Mouse (Mus musculus) liver, adult 2 months (tissue): ENCODE data around the gene Hic1. TPM values are rescaled to one million over a fixed set of nuclear protein-coding genes. Genes with fewer than 3 reads are reported as not detected.

Experiments used
- DNase-seq: peaks from one replicate; pipeline ENCODE4 v3.0.0-alpha.2; 2011; ENCODE audit warnings: low read depth, low spot score; ENCODE audit errors: extremely low read depth
- H3K27ac ChIP-seq: fragments of 200-500 bp; replicated peaks from 2 replicates; pipeline ENCODE4 v1.5.1; 2012; ENCODE audit warnings: low read depth, mild to moderate bottlenecking, control low read depth, inconsistent platforms, low read length; ENCODE audit not compliant: insufficient read depth
- H3K27me3 ChIP-seq: fragments of 200-500 bp; 2 replicates; pipeline ENCODE4 v1.6.1; 2012; ENCODE audit warnings: mild to moderate bottlenecking, moderate library complexity, low read length, inconsistent platforms; ENCODE audit not compliant: control insufficient read depth, insufficient read depth
- H3K36me3 ChIP-seq: fragments of 200-500 bp; 2 replicates; pipeline ENCODE4 v1.6.1; 2012; ENCODE audit warnings: low read length, inconsistent platforms; ENCODE audit not compliant: control insufficient read depth, insufficient read depth
- H3K4me1 ChIP-seq: fragments of 200-500 bp; 2 replicates; pipeline ENCODE4 v1.6.1; 2011; ENCODE audit warnings: low read length; ENCODE audit not compliant: control insufficient read depth, insufficient read depth
- H3K4me3 ChIP-seq: fragments of 200-500 bp; 2 replicates; pipeline ENCODE4 v1.5.1; 2011; ENCODE audit warnings: low read depth, mild to moderate bottlenecking, control low read depth, low read length, moderate library complexity; ENCODE audit not compliant: insufficient read depth
- H3K79me2 ChIP-seq: fragments of 200-500 bp; 2 replicates; pipeline ENCODE4 v1.6.1; 2012; ENCODE audit warnings: inconsistent platforms, mild to moderate bottlenecking, low read length, moderate library complexity; ENCODE audit not compliant: control insufficient read depth, insufficient read depth
- H3K9ac ChIP-seq: fragments of 200-500 bp; 2 replicates; pipeline ENCODE4 v1.6.1; 2012; ENCODE audit warnings: low read depth, mild to moderate bottlenecking, control low read depth, inconsistent platforms, low read length
- CTCF ChIP-seq: fragments of 200-500 bp; IDR thresholded peaks from 2 replicates; pipeline ENCODE4 v1.5.1; 2011; ENCODE audit warnings: low read depth, low read length, control low read depth
- POLR2A ChIP-seq: fragments of 200-500 bp; IDR thresholded peaks from 2 replicates; pipeline ENCODE4 v1.6.1; 2011; ENCODE audit warnings: low read length, control low read depth; ENCODE audit not compliant: insufficient read depth; ENCODE audit errors: extremely low read depth
- WGBS: fragments of 180-500 bp; shearing (Covaris S2); methylation state at CpG from one replicate; pipeline ENCODE4 v1.1.7; 2018; 5-methylcytosine and 5-hydroxymethylcytosine counted together
- polyA plus RNA-seq: library from polyadenylated mRNA; depleted of rRNA; stranded (reverse); fragments of >200 nt; gene quantifications from 2 replicates; pipeline ENCODE4 v1.2.3, GENCODE M21; 2012
- total RNA-seq: library from RNA; depleted of rRNA; stranded (reverse); fragments of >200 nt; gene quantifications from 2 replicates; pipeline ENCODE4 v1.2.3, GENCODE M21; 2014

Gene Hic1
- total and polyA plus RNA-seq, 2 experiments: 1.1 to 3.8 TPM

- peaks cover 21% of the 10 kb centered on the region; the same call in 1 of the 2 replicates for H3K27me3 ChIP-seq
- H3K4me1 ChIP-seq: peaks cover 7% of the 10 kb centered on the region; the same call in 1 of the 2 replicates
- peak overlapping the region; percentile 78 for H3K9ac ChIP-seq
- DNase-seq: peak; percentile 31
- under 1% methylated on average over 83 of the region's 83 CpGs for WGBS
- no peaks in the 10 kb centered on the region for H3K36me3 ChIP-seq
- no peaks in the 10 kb centered on the region for H3K79me2 ChIP-seq
- H3K27ac ChIP-seq: peak overlapping the region; percentile 53
- H3K4me3 ChIP-seq: peak overlapping the region; percentile 65
- peak; percentile 91 for TF ChIP-seq CTCF
- no peak for TF ChIP-seq POLR2A
These were observed 543 bp downstream of the Hic1 start for GRCm38 (mm10) chr11:75168590-75169361.

GRCm38 (mm10) chr11:75167643-75168589 is 1.4 kb downstream of the Hic1 start:
- TF ChIP-seq POLR2A: 0 out of 2 replicates have a peak, but pooled peaks have one; percentile 18
- TF ChIP-seq CTCF: no peak
- H3K27ac ChIP-seq: peak overlapping the region; percentile 20; the same call in 1 of the 2 replicates
- no peak for DNase-seq

GRCm38 (mm10) chr11:75166861-75167642 is 2.3 kb downstream of the Hic1 start:
- DNase-seq: peak; percentile 61
- Histone ChIP-seq H3K27me3 (peaks cover 14% of the 10 kb centered on the region; the same call in 1 of the 2 replicates), H3K79me2 (no peaks in the 10 kb centered on the region), H3K4me1 (peaks cover 11% of the 10 kb centered on the region; the same call in 1 of the 2 replicates), H3K9ac (peak overlapping the region; percentile 35), H3K36me3 (no peaks in the 10 kb centered on the region; the same call in 1 of the 2 replicates), H3K27ac (peak overlapping the region; percentile 9; the same call in 1 of the 2 replicates), H3K4me3 (peak overlapping the region; percentile 65)
- WGBS: 8% methylated on average over 68 of the region's 68 CpGs
- TF ChIP-seq POLR2A: no peak
- TF ChIP-seq CTCF: peak; percentile 19; the same call in 1 of the 2 replicates

More at GRCm38 (mm10) chr11:75167643-75168589, 1.4 kb downstream of the Hic1 start:
- H3K4me1 ChIP-seq: peaks cover 11% of the 10 kb centered on the region; the same call in 1 of the 2 replicates
- peaks cover 20% of the 10 kb centered on the region; the same call in 1 of the 2 replicates for H3K27me3 ChIP-seq
- peak overlapping the region; percentile 65 for H3K4me3 ChIP-seq
- H3K79me2 ChIP-seq: no peaks in the 10 kb centered on the region
- peak overlapping the region; percentile 78 for H3K9ac ChIP-seq
- 19% methylated on average over 50 of the region's 63 CpGs for WGBS
- H3K36me3 ChIP-seq: no peaks in the 10 kb centered on the region

GRCm38 (mm10) chr11:75166193-75166842 is 3.0 kb downstream of the Hic1 start:
- Histone ChIP-seq H3K79me2 (no peaks in the 10 kb centered on the region), H3K27ac (no peak overlapping the region), H3K4me1 (peaks cover 11% of the 10 kb centered on the region; the same call in 1 of the 2 replicates), H3K36me3 (no peaks in the 10 kb centered on the region; the same call in 1 of the 2 replicates), H3K4me3 (peak overlapping the region; percentile 65; the same call in 1 of the 2 replicates), H3K9ac (peak overlapping the region; percentile 35), H3K27me3 (peaks cover 11% of the 10 kb centered on the region; the same call in 1 of the 2 replicates)
- TF ChIP-seq POLR2A (no peak), CTCF (no peak)
- WGBS: 20% methylated on average over 55 of the region's 55 CpGs
- no peak for DNase-seq
